Mouse (Mus musculus) small intestine, adult 2 months (tissue): Measurements from ENCODE around the gene Chst11.

ENCODE experiments used
- CTCF ChIP-seq: fragments of 200-500 bp; IDR thresholded peaks from 2 replicates; pipeline ENCODE4 v1.5.1; 2012; ENCODE audit warnings: low read depth, mild to moderate bottlenecking, control low read depth, inconsistent platforms, low read length, moderate library complexity, mixed read lengths; ENCODE audit not compliant: insufficient replicate concordance, insufficient read length; ENCODE audit errors: extremely low read depth
- POLR2A ChIP-seq: fragments of 200-500 bp; IDR thresholded peaks from 2 replicates; pipeline ENCODE4 v1.6.1; 2012; ENCODE audit warnings: low read depth, mild to moderate bottlenecking, control low read depth, inconsistent platforms, low read length, moderate library complexity

DNA sequence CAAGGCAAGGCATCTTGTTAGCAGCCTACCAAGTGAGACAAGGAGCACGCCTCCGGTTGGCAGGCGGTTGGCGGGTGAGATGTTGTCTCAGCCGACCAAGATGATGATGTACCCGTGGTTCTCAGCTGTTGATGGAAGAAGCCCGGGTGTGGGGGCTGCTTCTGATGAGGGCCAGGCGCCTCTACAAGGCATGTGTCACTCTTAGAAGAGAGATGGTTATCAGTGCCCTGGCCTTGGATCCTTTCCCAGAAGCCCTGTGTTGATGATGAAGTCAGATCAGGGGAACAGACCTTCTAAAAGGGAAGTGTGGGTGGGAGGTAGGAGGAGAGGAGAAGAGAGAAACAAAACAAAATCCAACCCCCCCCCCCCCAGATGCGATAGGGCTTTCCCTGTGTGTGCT is 19.1 kb downstream of the Chst11 start:
- TF ChIP-seq POLR2A, result no peak
- TF ChIP-seq CTCF, result no peak
